Mouse (Mus musculus) midbrain, embryonic 10.5 days (tissue): Measurements from ENCODE around the gene Cbfa2t2. TPM values are rescaled to one million over a fixed set of nuclear protein-coding genes. Genes with fewer than 3 reads are reported as not detected.

ENCODE experiments used
- DNase-seq: peaks from one replicate; pipeline ENCODE4 v3.0.0-alpha.2; 2017; ENCODE audit warnings: low spot score
- H3K27ac ChIP-seq: fragments of 300-500 bp; sonication (generic); replicated peaks from 2 replicates; pipeline ENCODE4 v1.5.1; 2016; ENCODE audit warnings: mild to moderate bottlenecking
- H3K27me3 ChIP-seq: fragments of 300-500 bp; sonication (generic); 2 replicates; pipeline ENCODE4 v1.6.1; 2016; ENCODE audit warnings: low read depth, mild to moderate bottlenecking; ENCODE audit not compliant: poor library complexity, severe bottlenecking
- H3K36me3 ChIP-seq: fragments of 300-500 bp; sonication (generic); 2 replicates; pipeline ENCODE4 v1.6.1; 2016; ENCODE audit warnings: mild to moderate bottlenecking, moderate library complexity
- H3K4me1 ChIP-seq: fragments of 300-500 bp; sonication (generic); 2 replicates; pipeline ENCODE4 v1.6.1; 2016
- H3K4me3 ChIP-seq: fragments of 300-500 bp; sonication (generic); 2 replicates; pipeline ENCODE4 v1.5.1; 2016; ENCODE audit warnings: mild to moderate bottlenecking, moderate library complexity
- H3K9me3 ChIP-seq: fragments of 300-500 bp; sonication (generic); replicated peaks from 2 replicates; pipeline ENCODE4 v1.6.1; 2016; ENCODE audit warnings: mild to moderate bottlenecking
- WGBS: fragments of 180-500 bp; shearing (Covaris S2); methylation state at CpG from one replicate; pipeline ENCODE4 v1.1.7; 2016; 5-methylcytosine and 5-hydroxymethylcytosine counted together
- polyA plus RNA-seq: library from polyadenylated mRNA; unstranded; fragments of >200 nt; fragmentation: Nextera tagmentation; extraction: Ambion mirVana; gene quantifications from 2 replicates; pipeline ENCODE4 v1.2.1, GENCODE M21; 2016

Cbfa2t2 gene
- polyA plus RNA-seq, 1 experiment from 2014 or later = 67.4 TPM

DNA sequence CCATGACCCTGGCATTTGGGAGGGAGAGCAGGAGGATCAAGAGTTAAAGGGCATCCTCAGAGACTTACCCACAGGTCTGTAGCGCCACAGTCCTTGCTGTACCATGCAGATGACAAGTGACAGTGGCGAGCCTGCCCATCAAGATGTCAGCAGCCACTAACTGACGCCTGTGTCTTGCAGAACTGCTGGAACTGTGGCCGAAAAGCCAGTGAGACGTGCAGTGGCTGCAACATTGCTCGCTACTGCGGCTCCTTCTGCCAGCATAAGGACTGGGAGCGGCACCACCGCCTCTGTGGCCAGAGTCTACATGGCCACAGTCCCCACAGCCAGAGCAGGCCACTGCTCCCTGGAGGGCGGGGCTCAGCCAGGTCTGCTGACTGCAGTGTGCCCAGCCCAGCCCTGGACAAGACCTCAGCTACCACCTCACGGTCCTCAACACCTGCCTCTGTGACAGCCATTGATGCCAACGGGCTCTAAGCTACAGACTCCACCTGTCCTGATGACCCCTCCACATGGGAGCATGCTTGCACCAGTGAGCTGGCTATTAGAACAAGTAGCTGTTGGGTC, 98.5 kb downstream of the Cbfa2t2 start:
- DNase-seq = no peak
- WGBS = 89% methylated on average over 12 of the region's 12 CpGs
- Histone ChIP-seq H3K9me3 (no peaks in the 10 kb centered on the region), H3K27ac (no peak overlapping the region), H3K4me1 (peaks cover 14% of the 10 kb centered on the region), H3K27me3 (no peaks in the 10 kb centered on the region), H3K4me3 (no peak overlapping the region), H3K36me3 (peaks cover 89% of the 10 kb centered on the region)

DNA sequence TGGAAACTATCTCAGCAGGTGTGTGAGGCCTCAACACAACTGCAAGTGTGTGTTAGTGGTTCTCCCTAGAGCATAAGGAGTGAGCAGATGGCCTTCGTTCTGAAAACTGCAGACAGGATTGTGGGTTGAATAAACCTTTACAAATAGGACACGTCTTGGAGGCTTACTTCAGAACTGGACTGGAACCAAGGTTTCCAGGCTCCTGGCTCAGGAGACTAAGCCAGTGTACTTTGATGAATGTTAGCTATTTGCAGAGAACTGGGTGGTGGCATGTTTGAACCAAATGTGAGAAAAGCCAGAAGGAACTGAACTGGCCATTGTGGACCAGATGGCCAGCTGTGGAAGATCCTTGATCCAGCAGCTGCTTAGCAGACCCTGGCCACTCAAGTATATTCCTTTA, 102.0 kb downstream of the Cbfa2t2 start:
- Histone ChIP-seq H3K4me1 (peaks cover 6% of the 10 kb centered on the region; the same call in 1 of the 2 replicates), H3K27me3 (no peaks in the 10 kb centered on the region), H3K9me3 (no peaks in the 10 kb centered on the region; the same call in 1 of the 2 replicates), H3K27ac (no peak overlapping the region), H3K4me3 (no peak overlapping the region), H3K36me3 (peaks cover 73% of the 10 kb centered on the region)
- 89% methylated on average over 2 of the region's 2 CpGs for WGBS
- DNase-seq = no peak

DNA sequence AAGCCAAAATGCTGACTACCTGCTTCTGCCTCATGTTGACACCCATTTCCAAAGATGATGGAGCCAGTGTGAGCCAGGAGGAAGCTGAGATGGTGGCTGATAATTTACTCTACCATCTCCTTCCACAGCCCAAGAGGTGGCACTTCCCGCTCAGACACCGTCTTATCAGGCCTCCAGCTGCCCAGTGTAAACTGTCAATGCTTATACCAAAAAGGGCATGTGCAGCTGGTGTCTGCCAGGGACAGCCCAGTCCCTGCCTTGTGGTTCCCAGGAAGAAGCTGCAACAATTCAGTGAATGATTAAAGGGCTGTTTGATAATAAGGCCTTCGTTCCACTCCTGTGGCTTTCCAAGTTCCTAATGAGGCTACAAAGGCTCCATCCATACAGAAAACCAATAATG, 102.4 kb downstream of the Cbfa2t2 start:
- no peaks in the 10 kb centered on the region for H3K27me3 ChIP-seq
- no peak overlapping the region for H3K27ac ChIP-seq
- H3K9me3 ChIP-seq = no peaks in the 10 kb centered on the region; the same call in 1 of the 2 replicates
- H3K36me3 ChIP-seq = peaks cover 69% of the 10 kb centered on the region
- 0 out of 2 replicates have a peak, but pooled peaks cover 6% of the 10 kb centered on the region for H3K4me1 ChIP-seq
- DNase-seq = no peak
- H3K4me3 ChIP-seq = no peak overlapping the region
- 86% methylated on average over 3 of the region's 3 CpGs for WGBS

DNA sequence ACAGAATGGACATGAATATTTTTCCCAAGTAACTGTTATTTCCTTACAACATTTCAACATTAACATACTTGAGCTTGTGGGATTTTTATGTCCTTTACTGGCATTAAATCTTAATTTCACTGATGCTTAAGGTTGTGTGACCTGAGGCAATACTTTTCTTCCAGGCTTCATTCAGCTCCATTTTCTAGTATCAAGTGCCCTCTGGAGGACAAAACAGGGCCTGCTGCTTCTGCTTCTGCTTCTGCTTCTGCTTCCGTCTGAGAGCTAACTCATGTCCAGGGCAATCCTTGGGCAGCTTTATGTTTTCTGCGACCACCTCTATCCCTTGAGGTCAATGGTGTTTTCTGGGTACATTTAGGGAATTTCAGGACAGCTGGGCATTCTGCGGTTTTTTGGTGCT, 103.4 kb downstream of the Cbfa2t2 start:
- no peak for DNase-seq
- Histone ChIP-seq H3K36me3 (peaks cover 59% of the 10 kb centered on the region), H3K4me3 (no peak overlapping the region), H3K27me3 (no peaks in the 10 kb centered on the region), H3K27ac (no peak overlapping the region), H3K4me1 (0 out of 2 replicates have a peak, but pooled peaks cover 6% of the 10 kb centered on the region), H3K9me3 (no peaks in the 10 kb centered on the region; the same call in 1 of the 2 replicates)
- 77% methylated on average over 3 of the region's 3 CpGs for WGBS

DNA sequence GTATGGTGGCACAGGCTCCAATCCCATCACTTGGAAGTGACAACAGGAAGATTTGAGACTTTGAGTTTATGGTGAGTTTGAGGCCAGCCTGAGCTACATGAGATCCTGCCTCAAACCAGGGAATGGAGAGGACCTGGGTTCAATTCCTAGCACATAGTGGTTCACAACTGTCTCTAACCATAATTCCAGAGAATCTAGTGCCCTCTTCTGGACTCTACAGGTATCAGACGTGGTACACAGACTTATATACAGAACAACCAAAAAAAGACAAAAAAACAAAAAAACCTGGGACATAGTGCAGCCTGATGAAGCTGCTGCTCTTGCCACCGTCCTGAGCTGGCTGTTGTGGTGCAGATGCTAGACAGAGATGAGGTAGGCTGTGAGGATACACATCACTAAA, 105.3 kb downstream of the Cbfa2t2 start:
- H3K4me3 ChIP-seq = no peak overlapping the region
- H3K27me3 ChIP-seq = no peaks in the 10 kb centered on the region
- no peak for DNase-seq
- H3K36me3 ChIP-seq = peaks cover 43% of the 10 kb centered on the region
- H3K9me3 ChIP-seq = no peaks in the 10 kb centered on the region; the same call in 1 of the 2 replicates
- no peak overlapping the region for H3K27ac ChIP-seq
- WGBS = 82% methylated on average over 2 of the region's 2 CpGs
- 0 out of 2 replicates have a peak, but pooled peaks cover 6% of the 10 kb centered on the region for H3K4me1 ChIP-seq

DNA sequence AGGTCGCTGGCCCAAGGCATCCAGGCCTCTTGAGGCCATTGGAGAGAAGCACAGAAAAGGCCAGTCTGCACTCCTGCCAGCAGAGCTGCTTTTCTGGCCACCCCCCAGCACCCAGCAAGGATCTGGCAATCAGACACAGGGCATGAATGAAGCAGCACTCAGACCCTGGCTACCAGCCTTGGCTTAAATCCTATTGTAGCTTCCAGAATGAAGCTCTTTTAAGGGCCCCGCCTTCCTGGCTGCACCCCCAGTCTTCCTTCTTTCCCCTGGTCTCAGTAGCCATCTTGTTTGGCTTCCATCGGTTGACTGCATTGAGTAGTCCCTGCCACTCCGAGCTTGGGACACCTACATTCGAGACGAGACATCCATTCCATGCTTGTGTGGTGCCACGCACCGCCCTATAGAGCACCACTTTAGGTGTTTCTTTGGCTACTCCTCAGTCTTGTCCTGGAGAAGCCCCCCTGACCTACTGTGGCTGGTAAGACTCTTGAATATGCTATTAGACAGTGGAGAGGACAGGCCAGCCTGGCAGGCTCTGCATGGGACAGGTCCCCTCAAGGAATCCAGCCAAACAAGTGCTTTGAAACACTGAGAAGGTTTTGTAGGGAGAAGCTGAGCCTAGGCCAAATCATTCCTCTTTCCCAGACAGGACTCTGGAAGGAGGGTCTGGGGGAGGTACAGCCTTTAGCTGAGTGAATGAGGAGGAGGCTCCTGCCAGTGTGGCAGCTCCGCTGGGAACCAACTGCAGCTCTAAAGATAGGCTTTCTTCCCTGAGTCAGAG, 107.5 kb downstream of the Cbfa2t2 start:
- Histone ChIP-seq H3K4me3 (no peak overlapping the region), H3K9me3 (no peaks in the 10 kb centered on the region; the same call in 1 of the 2 replicates), H3K4me1 (peaks cover 4% of the 10 kb centered on the region), H3K27me3 (0 out of 2 replicates have a peak, but pooled peaks cover 4% of the 10 kb centered on the region), H3K27ac (no peak overlapping the region), H3K36me3 (peaks cover 22% of the 10 kb centered on the region)
- DNase-seq = peak; percentile 11
- 85% methylated on average over 9 of the region's 9 CpGs for WGBS

DNA sequence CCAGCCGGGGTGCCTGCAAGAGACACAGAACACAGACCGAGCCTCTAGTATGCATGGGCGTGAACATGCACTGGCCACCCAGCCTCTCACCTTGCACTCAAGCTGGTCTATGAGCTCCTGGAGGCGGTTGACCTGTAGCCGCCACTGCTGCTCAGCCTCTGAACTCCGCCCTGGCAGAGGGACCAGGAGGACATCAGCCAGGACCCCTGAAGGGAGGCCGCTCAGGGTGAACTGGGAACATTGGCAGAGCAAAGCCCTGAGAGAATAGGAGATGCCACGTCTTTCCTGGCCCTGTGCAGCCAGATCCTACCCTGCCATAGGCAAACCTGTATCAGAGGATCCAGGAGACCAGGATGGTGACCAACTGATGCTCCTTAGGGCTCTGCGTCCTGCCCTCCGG, 110.4 kb downstream of the Cbfa2t2 start, which contains the start of gene 1700003F12Rik:
Gene 1700003F12Rik, plus strand, starts transcription at position 375 of the 400 bp plus-strand sequence.
- no peak within 1 kb of the TSS for H3K27ac ChIP-seq
- WGBS = 93% methylated on average over 10 of the region's 10 CpGs
- no peaks in the 10 kb centered on the region for H3K9me3 ChIP-seq
- H3K4me1 ChIP-seq = peaks cover 18% of the 10 kb centered on the region
- H3K4me3 ChIP-seq = no peak within 1 kb of the TSS
- peak; percentile 12 for DNase-seq
- H3K27me3 ChIP-seq = peaks cover 33% of the 10 kb centered on the region
- peaks cover 3% of the 10 kb centered on the region; the same call in 1 of the 2 replicates for H3K36me3 ChIP-seq

DNA sequence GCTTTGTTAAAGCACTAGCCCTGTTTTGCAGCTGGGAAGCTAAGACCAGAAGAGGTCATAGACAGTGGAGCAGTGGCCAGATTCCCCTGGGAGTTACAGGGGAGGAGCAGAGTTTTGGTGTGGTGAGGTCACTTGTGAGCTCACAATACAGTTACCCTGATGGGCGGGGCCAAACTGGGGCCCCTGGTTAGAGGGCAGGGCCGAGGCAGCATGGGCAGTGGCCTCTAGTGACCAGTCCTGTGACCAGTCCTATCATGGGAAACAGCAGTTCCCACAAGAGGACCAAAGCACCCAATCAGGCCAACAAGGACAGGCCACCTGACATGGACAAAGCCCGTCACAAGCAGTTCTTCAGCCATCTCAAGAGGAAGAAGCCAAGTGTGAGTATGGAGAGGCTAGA, 112.4 kb downstream of the Cbfa2t2 start:
- H3K27ac ChIP-seq = 0 out of 2 replicates have a peak overlapping the region, but pooled peaks have one; percentile 84
- WGBS = 29% methylated on average over 3 of the region's 3 CpGs
- DNase-seq = peak; percentile 37

DNA sequence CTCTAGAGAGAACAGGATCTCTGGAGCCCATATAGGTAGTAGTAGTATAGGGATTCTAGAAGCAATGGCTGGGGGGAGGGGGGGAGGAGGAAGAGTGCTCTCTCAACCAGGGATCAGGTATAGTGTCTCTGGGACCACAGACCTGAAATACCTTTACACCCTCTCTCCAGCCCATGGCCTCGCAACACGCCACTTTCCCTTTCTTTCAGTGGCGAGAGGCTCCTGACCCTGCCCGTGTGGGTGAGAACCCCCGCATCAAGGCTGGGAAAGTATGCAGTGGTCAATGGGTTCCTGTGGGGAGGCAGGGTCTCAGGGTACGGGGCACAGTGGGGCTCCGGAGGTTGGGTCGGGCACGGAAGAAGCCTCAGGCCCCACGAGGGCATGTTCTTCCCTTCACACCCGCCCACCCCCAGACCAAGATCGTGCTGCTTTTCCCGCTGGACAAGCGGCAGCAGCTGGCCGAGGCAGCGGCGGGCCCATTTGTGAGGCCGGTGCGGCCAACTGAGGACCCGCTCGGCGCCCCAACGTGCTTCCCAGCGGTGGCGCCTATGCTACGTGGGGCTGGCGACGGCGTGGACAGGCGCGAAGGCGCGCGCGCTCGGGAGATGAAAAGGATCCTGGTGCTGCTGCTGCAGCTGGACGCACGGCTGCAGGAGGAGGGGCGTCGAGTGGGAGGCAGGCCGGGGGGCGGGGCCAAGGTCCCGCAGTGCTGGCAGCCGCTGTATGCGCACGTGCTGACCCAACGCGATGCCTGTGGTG, 113.0 kb downstream of the Cbfa2t2 start:
- Histone ChIP-seq H3K4me3 (peak overlapping the region; percentile 57), H3K27ac (peak overlapping the region; percentile 84)

More for the DNA sequence above, 112.4 kb downstream of the Cbfa2t2 start:
- peaks cover 53% of the 10 kb centered on the region for H3K27me3 ChIP-seq
- no peaks in the 10 kb centered on the region for H3K9me3 ChIP-seq
- H3K36me3 ChIP-seq = peaks cover 3% of the 10 kb centered on the region; the same call in 1 of the 2 replicates
- peaks cover 30% of the 10 kb centered on the region for H3K4me1 ChIP-seq
- H3K4me3 ChIP-seq = peak overlapping the region; percentile 57; the same call in 1 of the 2 replicates

DNA sequence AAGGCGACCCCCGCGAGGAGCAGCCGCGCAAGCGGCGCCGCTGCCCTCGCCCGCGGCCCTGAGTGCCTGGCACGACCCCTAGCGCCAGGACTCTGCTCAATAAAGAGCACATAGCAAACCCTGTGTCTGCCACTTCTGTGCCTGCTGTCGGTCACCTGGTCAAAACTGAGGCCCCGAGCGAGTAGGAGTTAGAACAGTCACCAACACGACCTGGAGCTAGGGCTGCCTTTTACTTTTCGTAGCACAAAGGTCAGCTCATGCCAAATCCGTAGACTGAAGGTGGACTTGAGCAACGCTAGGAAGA, 113.6 kb downstream of the Cbfa2t2 start:
- WGBS = 17% methylated on average over 20 of the region's 20 CpGs
- no peaks in the 10 kb centered on the region for H3K9me3 ChIP-seq
- peak overlapping the region; percentile 84 for H3K27ac ChIP-seq
- H3K27me3 ChIP-seq = peaks cover 62% of the 10 kb centered on the region
- H3K36me3 ChIP-seq = peaks cover 12% of the 10 kb centered on the region; the same call in 1 of the 2 replicates
- no peak for DNase-seq
- peaks cover 30% of the 10 kb centered on the region for H3K4me1 ChIP-seq
- peak overlapping the region; percentile 57 for H3K4me3 ChIP-seq

More for the DNA sequence above, 113.0 kb downstream of the Cbfa2t2 start:
- H3K9me3 ChIP-seq = no peaks in the 10 kb centered on the region
- H3K4me1 ChIP-seq = peaks cover 30% of the 10 kb centered on the region
- H3K27me3 ChIP-seq = peaks cover 56% of the 10 kb centered on the region
- 3% methylated on average over 48 of the region's 48 CpGs for WGBS
- peaks cover 7% of the 10 kb centered on the region; the same call in 1 of the 2 replicates for H3K36me3 ChIP-seq
- DNase-seq = peak; percentile 85

DNA sequence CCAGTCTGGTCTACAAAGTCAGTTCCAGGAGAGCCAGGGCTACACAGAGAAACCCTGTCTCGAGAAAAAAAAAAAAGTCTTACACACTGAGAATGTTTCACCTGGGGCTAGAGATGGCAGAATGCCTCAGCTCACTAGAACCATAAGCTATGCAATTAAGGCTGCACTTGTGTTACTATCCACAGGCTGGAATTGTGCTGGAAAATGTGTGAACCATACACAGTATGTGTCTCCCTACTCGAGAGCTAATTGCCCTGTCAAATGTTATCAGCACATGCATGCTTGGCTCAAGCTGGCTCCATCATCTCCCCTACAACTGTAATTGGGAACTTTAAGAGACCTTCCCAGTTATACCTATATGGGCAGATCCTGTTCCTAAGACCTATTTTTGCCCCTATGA, 114.7 kb downstream of the Cbfa2t2 start:
- peaks cover 62% of the 10 kb centered on the region for H3K27me3 ChIP-seq
- DNase-seq = no peak
- no peak overlapping the region for H3K27ac ChIP-seq
- no peak overlapping the region for H3K4me3 ChIP-seq
- WGBS = 88% methylated on average over 2 of the region's 2 CpGs
- no peaks in the 10 kb centered on the region for H3K9me3 ChIP-seq
- peaks cover 30% of the 10 kb centered on the region for H3K4me1 ChIP-seq
- peaks cover 11% of the 10 kb centered on the region; the same call in 1 of the 2 replicates for H3K36me3 ChIP-seq

DNA sequence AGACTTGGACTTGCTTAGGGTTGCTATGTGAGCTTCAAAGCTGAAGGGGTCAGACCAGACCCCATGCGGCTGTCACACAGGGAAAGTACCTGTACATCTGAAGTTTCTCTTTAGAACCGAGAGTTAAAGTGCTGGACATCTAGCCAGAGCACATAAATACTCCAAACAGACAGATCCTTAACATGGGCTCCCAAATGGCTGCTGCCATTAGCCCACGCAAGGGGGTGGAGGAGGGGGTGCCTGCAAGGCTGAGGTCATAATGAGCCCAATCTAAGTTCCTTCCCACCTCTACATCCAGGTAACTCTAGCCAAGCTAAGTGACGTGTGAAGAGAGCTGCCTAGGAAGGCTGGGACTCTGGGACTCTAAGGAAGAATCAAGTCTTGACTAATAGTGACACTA, 115.2 kb downstream of the Cbfa2t2 start, which contains the start of gene Actl10:
Gene Actl10, plus strand, starts transcription at position 301 of the 400 bp plus-strand sequence.
- peak within 1 kb of the TSS; percentile 64; the same call in 1 of the 2 replicates for H3K27ac ChIP-seq

More for the DNA sequence above, 115.2 kb downstream of the Cbfa2t2 start, which contains the start of gene Actl10:
- H3K27me3 ChIP-seq = peaks cover 62% of the 10 kb centered on the region
- H3K4me3 ChIP-seq = peak within 1 kb of the TSS; percentile 12
- peak; percentile 11 for DNase-seq
- no peaks in the 10 kb centered on the region for H3K9me3 ChIP-seq
- WGBS = 79% methylated on average over 4 of the region's 4 CpGs
- peaks cover 34% of the 10 kb centered on the region for H3K4me1 ChIP-seq
- peaks cover 11% of the 10 kb centered on the region; the same call in 1 of the 2 replicates for H3K36me3 ChIP-seq
